8 mouse cellular contexts compared by ENCODE assay signal in the genomic region with DNA sequence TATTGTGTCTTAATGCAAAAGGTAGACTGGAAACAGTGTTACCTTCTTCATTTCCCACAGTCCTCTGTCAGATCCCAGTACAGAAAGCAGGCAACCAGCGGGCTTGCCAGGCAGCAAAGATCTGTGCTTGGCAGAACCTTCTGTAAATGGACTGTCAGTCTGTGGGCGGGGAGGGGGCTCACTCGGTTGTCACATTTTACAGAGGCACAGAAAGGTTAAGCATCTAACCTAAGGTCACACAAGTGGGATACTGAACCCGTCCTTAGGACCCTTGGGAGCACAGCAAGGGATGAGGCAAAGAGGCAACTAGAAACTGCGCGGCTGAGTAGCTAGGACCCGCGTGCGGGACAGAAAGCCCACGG. TPM values are rescaled to one million over a fixed set of nuclear protein-coding genes. Genes with fewer than 3 reads are reported as not detected.
DNase-seq lines count a peak whose midpoint lies in the region; ATAC-seq and TF ChIP-seq lines count a peak whose summit lies in the region.

No protein-coding gene starts in this region.

- H3K27ac ChIP-seq in bone marrow macrophage, adult 2 months (ENCODE audit: insufficient read depth, low read depth, low read length): peak overlapping the region; percentile 14; the same call in 1 of the 2 replicates
- peak overlapping the region; percentile 92 for H3K27ac ChIP-seq in forebrain, embryonic 16.5 days (ENCODE audit: low read length)
- H3K27ac ChIP-seq in liver, embryonic 15.5 days (replicated peaks): peak overlapping the region; percentile 85
- H3K27ac ChIP-seq in testis, adult 2 months (ENCODE audit: control insufficient read depth, insufficient read depth, low read depth, low read length): peak overlapping the region; percentile 93

- peak overlapping the region; percentile 83 for H3K4me3 ChIP-seq in bone marrow macrophage, adult 2 months (ENCODE audit: insufficient read depth, low read length)
- H3K4me3 ChIP-seq in forebrain, embryonic 16.5 days (replicated peaks; ENCODE audit: low read length): peak overlapping the region; percentile 97
- peak overlapping the region; percentile 86 for H3K4me3 ChIP-seq in liver, embryonic 15.5 days (replicated peaks)
- peak overlapping the region; percentile 91 for H3K4me3 ChIP-seq in testis, adult 2 months (ENCODE audit: control insufficient read depth, low read depth, low read length)

- peak overlapping the region; percentile 100 for H3K9ac ChIP-seq in forebrain, embryonic 16.5 days (replicated peaks; ENCODE audit: low read depth, low read length)
- peak overlapping the region; percentile 93 for H3K9ac ChIP-seq in liver, embryonic 15.5 days

- no peaks in the 10 kb centered on the region for H3K36me3 ChIP-seq in forebrain, embryonic 16.5 days (ENCODE audit: control insufficient read depth, insufficient read depth)
- H3K36me3 ChIP-seq in liver, embryonic 15.5 days (replicated peaks): no peaks in the 10 kb centered on the region
- no peaks in the 10 kb centered on the region for H3K36me3 ChIP-seq in testis, adult 2 months (ENCODE audit: control insufficient read depth, insufficient read depth, low read length)

- no peak for TF ChIP-seq POLR2A in bone marrow macrophage, adult 2 months (IDR thresholded peaks at IDR 0.05; ENCODE audit: borderline replicate concordance, low read depth, low read length)
- TF ChIP-seq POLR2A in testis, adult 2 months (IDR thresholded peaks at IDR 0.05; ENCODE audit: control insufficient read depth, low read depth, low read length): no peak

- H3K4me1 ChIP-seq in bone marrow macrophage, adult 2 months (ENCODE audit: control insufficient read depth, insufficient read depth, low read length): peaks cover 36% of the 10 kb centered on the region
- H3K4me1 ChIP-seq in forebrain, embryonic 16.5 days (replicated peaks; ENCODE audit: control insufficient read depth, insufficient read depth, low read length): peaks cover 52% of the 10 kb centered on the region
- H3K4me1 ChIP-seq in liver, embryonic 15.5 days (replicated peaks): peaks cover 56% of the 10 kb centered on the region
- H3K4me1 ChIP-seq in testis, adult 2 months (ENCODE audit: control insufficient read depth, insufficient read depth, low read length): peaks cover 29% of the 10 kb centered on the region

- ATAC-seq in forebrain, embryonic 16.5 days: no peak
- ATAC-seq in liver, embryonic 15.5 days (ENCODE audit: insufficient read depth): peak; percentile 6

- no peaks in the 10 kb centered on the region for H3K9me3 ChIP-seq in forebrain, embryonic 16.5 days (ENCODE audit: control insufficient read depth, low read length)
- no peaks in the 10 kb centered on the region for H3K9me3 ChIP-seq in liver, embryonic 15.5 days (replicated peaks)

- H3K27me3 ChIP-seq in forebrain, embryonic 16.5 days (replicated peaks; ENCODE audit: control insufficient read depth, insufficient read depth, low read length): no peaks in the 10 kb centered on the region
- peaks cover 19% of the 10 kb centered on the region for H3K27me3 ChIP-seq in liver, embryonic 15.5 days
- no peaks in the 10 kb centered on the region for H3K27me3 ChIP-seq in testis, adult 2 months (ENCODE audit: control insufficient read depth, insufficient read depth, low read length)

- H3K4me2 ChIP-seq in forebrain, embryonic 16.5 days (ENCODE audit: low read length): peak overlapping the region; percentile 68
- peak overlapping the region; percentile 99 for H3K4me2 ChIP-seq in liver, embryonic 15.5 days

- peak; percentile 25 to 47 for DNase-seq in kidney, postnatal 36 days
- no peak for DNase-seq in kidney, adult 11 months
- DNase-seq in adrenal gland, adult 8-10 months: no peak
- no peak for DNase-seq in ovary, postnatal 36 days (ENCODE audit: low spot score)

- TF ChIP-seq CTCF in bone marrow macrophage, adult 2 months (IDR thresholded peaks at IDR 0.05; ENCODE audit: low read depth, low read length): no peak
- TF ChIP-seq CTCF in testis, adult 2 months (IDR thresholded peaks at IDR 0.05; ENCODE audit: control insufficient read depth, insufficient read depth, insufficient replicate concordance, low read depth, low read length): no peak

- WGBS in forebrain, embryonic 16.5 days: 1% methylated on average over 10 of the region's 10 CpGs
- WGBS in liver, embryonic 15.5 days (ENCODE audit: insufficient replicate concordance): 3% methylated on average over 10 of the region's 10 CpGs

RNA-seq across cellular contexts. Expression of gene Myl9, which starts 54.9 kb away (rescaled TPM):
- 5.1 and 7.6 TPM in 2 replicates for polyA plus RNA-seq in bone marrow macrophage, adult 2 months (2012; ENCODE audit: insufficient read depth, insufficient read length, missing spikeins)
- polyA plus RNA-seq in forebrain, embryonic 16.5 days (2015; fragmentation: Nextera tagmentation; extraction: Ambion mirVana): 36.5 and 41.4 TPM in 2 replicates
- 48.1 and 52.7 TPM in 2 replicates for polyA plus RNA-seq in liver, embryonic 15.5 days (2015; fragmentation: Nextera tagmentation; extraction: Ambion mirVana)
- polyA plus RNA-seq in testis, adult 2 months (2012; rRNA removed): 68.0 and 106 TPM in 2 replicates
- 10 to 100 TPM; 37.2 to 58.6 (median 47.9) TPM for total RNA-seq in adrenal gland, adult 8-10 months (2022)

Comparison
In these comparisons a context has a peak if more than half of its experiments do, and no peak if none do; other contexts are left out.
1. DNase-seq: peak in kidney, postnatal 36 days (2 of 2); none in kidney, adult 11 months (single experiment), adrenal gland, adult 8-10 months (single experiment) and ovary, postnatal 36 days (single experiment).
2. H3K27ac ChIP-seq: peak in every context shown above with its lines; median percentile 93 in testis, adult 2 months; 92 in forebrain, embryonic 16.5 days; 85 in liver, embryonic 15.5 days; 14 in bone marrow macrophage, adult 2 months.
3. Peak in every context shown above with its lines, with median percentiles within 50 percentile points of each other: H3K4me3 ChIP-seq.